Mouse (Mus musculus) gastrocnemius, adult 2 months (tissue): Measurements from ENCODE around the gene Gdf3. TPM values are rescaled to one million over a fixed set of nuclear protein-coding genes. Genes with fewer than 3 reads are reported as not detected.

Experiments
- DNase-seq: peaks from one replicate; pipeline ENCODE4 v3.0.0; 2022
- H3K27ac ChIP-seq: fragments of 200-600 bp; 2 replicates; pipeline ENCODE4 v1.8.1; 2022; ENCODE audit warnings: mild to moderate bottlenecking
- H3K4me3 ChIP-seq: fragments of 200-600 bp; 2 replicates; pipeline ENCODE4 v1.8.1; 2022; ENCODE audit warnings: mild to moderate bottlenecking, moderate library complexity
- CTCF ChIP-seq: fragments of 200-600 bp; IDR thresholded peaks from 2 replicates; pipeline ENCODE4 v1.8.1; 2022; ENCODE audit warnings: antibody characterized with exemption, mild to moderate bottlenecking, moderate library complexity
- intact Hi-C: fragments of 180-260 bp; cut with DNase I; formaldehyde crosslinking; loops from one replicate; pipeline ENCODE4 v1.15.1; 2025
- total RNA-seq, 2 experiments: library from RNA; stranded (reverse); gene quantifications; 2 replicates each; pipeline ENCODE4 v1.2.3; 2021

Gene Gdf3
- total RNA-seq, 2 experiments from 2014 or later = not detected

- DNase-seq = no peak
- intact Hi-C loops = no loop called here
- H3K27ac ChIP-seq = no peak overlapping the region
- TF ChIP-seq CTCF = no peak
- no peak overlapping the region for H3K4me3 ChIP-seq
Measured at GRCm38 (mm10) chr6:122571617-122571959, 38.3 kb downstream of the Gdf3 start.

- no peak for TF ChIP-seq CTCF
- no peak for DNase-seq
- no peak overlapping the region for H3K4me3 ChIP-seq
Measured at GRCm38 (mm10) chr6:122570695-122571616, 38.9 kb downstream of the Gdf3 start.

GRCm38 (mm10) chr6:122569762-122570161 lies 40.1 kb downstream of the Gdf3 start:
- intact Hi-C loops = no loop called here
- no peak for TF ChIP-seq CTCF
- DNase-seq = no peak
- Histone ChIP-seq H3K4me3 (no peak overlapping the region), H3K27ac (no peak overlapping the region)

More at GRCm38 (mm10) chr6:122570695-122571616, 38.9 kb downstream of the Gdf3 start:
- H3K27ac ChIP-seq = no peak overlapping the region
- intact Hi-C loops = no loop called here

- intact Hi-C loops = no loop called here
- no peak overlapping the region for H3K27ac ChIP-seq
Measured at GRCm38 (mm10) chr6:122569113-122569512, 40.8 kb downstream of the Gdf3 start.

GRCm38 (mm10) chr6:122565070-122565784 lies 44.7 kb downstream of the Gdf3 start:
- intact Hi-C loops = no loop called here
- no peak overlapping the region for H3K27ac ChIP-seq
- no peak for TF ChIP-seq CTCF
- DNase-seq = no peak
- H3K4me3 ChIP-seq = no peak overlapping the region

More at GRCm38 (mm10) chr6:122569113-122569512, 40.8 kb downstream of the Gdf3 start:
- no peak for DNase-seq
- TF ChIP-seq CTCF = no peak
- no peak overlapping the region for H3K4me3 ChIP-seq

- intact Hi-C loops = loop anchor here (2.0 to 5.0 kb wide), 2 partner anchors 40 to 160 kb away; partner anchors contain the start of gene Apobec1
- Histone ChIP-seq H3K27ac (no peak overlapping the region), H3K4me3 (no peak overlapping the region)
- DNase-seq = peak; percentile 36
- TF ChIP-seq CTCF = peak; percentile 92
Measured at GRCm38 (mm10) chr6:122562463-122562862, 47.4 kb downstream of the Gdf3 start.

GRCm38 (mm10) chr6:122561005-122561404 lies 48.9 kb downstream of the Gdf3 start:
- DNase-seq = no peak
- no peak overlapping the region for H3K4me3 ChIP-seq
- intact Hi-C loops = loop anchor here (5.0 kb wide), 1 partner anchor 41 kb away; the partner anchor contains the start of gene Apobec1
- no peak overlapping the region for H3K27ac ChIP-seq
- no peak for TF ChIP-seq CTCF

- intact Hi-C loops = loop anchor here (5.0 kb wide), 1 partner anchor 42 kb away; the partner anchor contains the start of gene Apobec1
- H3K4me3 ChIP-seq = no peak overlapping the region
- peak; percentile 85 for TF ChIP-seq CTCF
- no peak overlapping the region for H3K27ac ChIP-seq
- DNase-seq = peak; percentile 71
Measured at GRCm38 (mm10) chr6:122560427-122560826, 49.5 kb downstream of the Gdf3 start.

GRCm38 (mm10) chr6:122556959-122557561 lies 52.8 kb downstream of the Gdf3 start:
- intact Hi-C loops = no loop called here
- DNase-seq = peak; percentile 44
- Histone ChIP-seq H3K27ac (no peak overlapping the region), H3K4me3 (no peak overlapping the region)
- peak; percentile 80 for TF ChIP-seq CTCF

Other genes starting within 250 kb of the Gdf3 start
- gene Rimklb, start 111.3 kb downstream of the Gdf3 start, total RNA-seq = under 1 TPM in 1 of 2 experiments, not detected in 1; 0.99 TPM
- gene Mfap5, start 104.2 kb downstream of the Gdf3 start, total RNA-seq = 10 to 100 TPM; 24.3 to 35.4 TPM
- not detected for gene Aicda, start 56.3 kb downstream of the Gdf3 start, total RNA-seq
- gene Apobec1, start 7.6 kb downstream of the Gdf3 start, total RNA-seq = 1 to 10 TPM; 1.8 to 2.0 TPM
- gene Dppa3, start 16.3 kb upstream of the Gdf3 start, total RNA-seq = not detected
- gene Nanog, start 97.4 kb upstream of the Gdf3 start, total RNA-seq = not detected
- gene Slc2a3, start 191.6 kb upstream of the Gdf3 start, total RNA-seq = 1 to 10 TPM; 1.7 to 7.6 TPM
- gene Foxj2, start 209.8 kb upstream of the Gdf3 start, total RNA-seq = 10 to 100 TPM; 26.4 to 29.1 TPM
- gene C3ar1, start 246.1 kb upstream of the Gdf3 start, total RNA-seq = under 1 TPM; 0.41 to 0.67 TPM